Mouse (Mus musculus): ENCODE results near the gene Aff1. TPM values are rescaled to one million over a fixed set of nuclear protein-coding genes. Genes with fewer than 3 reads are reported as not detected.

The Aff1 gene
- total and polyA plus RNA-seq, 2 experiments: 4.1 to 6.5 TPM

DNA sequence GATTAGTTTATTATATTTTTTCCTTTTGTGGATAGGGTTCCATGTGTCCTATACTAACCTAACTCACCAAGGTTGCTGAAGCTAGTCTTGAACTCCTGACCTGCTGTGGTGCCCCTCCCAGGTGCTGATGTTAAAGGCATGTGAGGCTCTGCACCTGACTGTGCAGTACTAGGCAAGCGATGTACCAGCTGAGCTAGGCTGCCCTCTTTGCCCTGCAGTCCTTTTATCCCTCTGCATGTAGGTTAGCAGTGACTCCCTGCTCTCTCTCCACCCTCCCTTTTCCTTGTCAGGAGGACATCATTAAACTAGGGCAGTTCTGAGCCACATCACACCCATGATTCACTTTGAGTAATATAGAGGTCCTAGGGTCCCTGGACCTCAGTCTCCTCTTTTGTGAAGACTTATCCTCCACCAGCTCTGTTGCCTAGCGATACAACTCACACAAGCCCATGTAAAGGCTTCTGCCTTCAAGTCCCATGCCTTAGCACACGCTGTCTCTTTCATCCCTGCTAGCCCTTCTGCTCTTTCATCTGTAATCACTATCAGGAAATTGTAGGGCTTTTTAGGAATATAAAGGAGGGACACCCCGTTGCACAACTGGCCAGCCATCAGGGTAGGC is 35.7 kb downstream of the Aff1 start:
- H3K36me3 ChIP-seq (ENCODE audit: control insufficient read depth, insufficient read depth, low read length): no peaks in the 10 kb centered on the region
- WGBS: 94% methylated on average over 4 of the region's 4 CpGs
- H3K79me2 ChIP-seq (ENCODE audit: control insufficient read depth, insufficient read depth, low read length): no peaks in the 10 kb centered on the region; the same call in 1 of the 2 replicates
- no peak overlapping the region for H3K9ac ChIP-seq (ENCODE audit: low read depth, low read length)
- H3K4me3 ChIP-seq (ENCODE audit: insufficient read depth, low read depth, low read length): no peak overlapping the region
- no peak overlapping the region for H3K27ac ChIP-seq (replicated peaks; ENCODE audit: insufficient read depth, low read depth, low read length)
- no peaks in the 10 kb centered on the region for H3K27me3 ChIP-seq (ENCODE audit: control insufficient read depth, insufficient read depth, low read length)
- TF ChIP-seq CTCF (IDR thresholded peaks at IDR 0.05; ENCODE audit: low read depth, low read length): no peak
- TF ChIP-seq POLR2A (IDR thresholded peaks at IDR 0.05; ENCODE audit: extremely low read depth, insufficient read depth, low read length): no peak
- no peaks in the 10 kb centered on the region for H3K4me1 ChIP-seq (ENCODE audit: control insufficient read depth, insufficient read depth, low read length)
- no peak for DNase-seq (ENCODE audit: extremely low read depth, low read depth, low spot score)

DNA sequence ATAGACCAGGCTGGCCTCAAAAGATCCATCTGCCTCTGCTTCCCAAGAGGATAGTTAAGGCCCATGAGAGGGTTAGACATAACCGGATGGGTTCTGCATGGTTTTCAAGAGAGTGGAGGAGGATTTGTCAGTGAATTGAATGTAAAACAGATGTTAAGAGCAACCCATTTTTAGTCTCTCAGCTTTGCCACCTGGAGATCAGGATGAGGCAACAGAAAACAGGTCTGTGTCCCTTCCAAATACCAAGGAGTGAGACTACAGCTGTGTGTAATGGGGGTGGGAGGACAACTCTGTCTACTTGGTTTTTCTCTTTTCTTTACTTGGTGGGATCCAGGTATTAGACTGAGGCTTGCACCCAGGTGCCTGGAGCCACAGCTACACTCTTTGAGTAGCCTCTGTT is 37.1 kb downstream of the Aff1 start:
- H3K27me3 ChIP-seq (ENCODE audit: control insufficient read depth, insufficient read depth, low read length): no peaks in the 10 kb centered on the region
- H3K79me2 ChIP-seq (ENCODE audit: control insufficient read depth, insufficient read depth, low read length): no peaks in the 10 kb centered on the region; the same call in 1 of the 2 replicates
- H3K4me3 ChIP-seq (ENCODE audit: insufficient read depth, low read depth, low read length): no peak overlapping the region
- no peaks in the 10 kb centered on the region for H3K36me3 ChIP-seq (ENCODE audit: control insufficient read depth, insufficient read depth, low read length)
- 86% methylated on average over 1 of the region's 1 CpGs for WGBS
- no peak for DNase-seq (ENCODE audit: extremely low read depth, low read depth, low spot score)
- H3K27ac ChIP-seq (replicated peaks; ENCODE audit: insufficient read depth, low read depth, low read length): no peak overlapping the region
- H3K4me1 ChIP-seq (ENCODE audit: control insufficient read depth, insufficient read depth, low read length): no peaks in the 10 kb centered on the region
- TF ChIP-seq CTCF (IDR thresholded peaks at IDR 0.05; ENCODE audit: low read depth, low read length): no peak
- no peak for TF ChIP-seq POLR2A (IDR thresholded peaks at IDR 0.05; ENCODE audit: extremely low read depth, insufficient read depth, low read length)
- no peak overlapping the region for H3K9ac ChIP-seq (ENCODE audit: low read depth, low read length)

DNA sequence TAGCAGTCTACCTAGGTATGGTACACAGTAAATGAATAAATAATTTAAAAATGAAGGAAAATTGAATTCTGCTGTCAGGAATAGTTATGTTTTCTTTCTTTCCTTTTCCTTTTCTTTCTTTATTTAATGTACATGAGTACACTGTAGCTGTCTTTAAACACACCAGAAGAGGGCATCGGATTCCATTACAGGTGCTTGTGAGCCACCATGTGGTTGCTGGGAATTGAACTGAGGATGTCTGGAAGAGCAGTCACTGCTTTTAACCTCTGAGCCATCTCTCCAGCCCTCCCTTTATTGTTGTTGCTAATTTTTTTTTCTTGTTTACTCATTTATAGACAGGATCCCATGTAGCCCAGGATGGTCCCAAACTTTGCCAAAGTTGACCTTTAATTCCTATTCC is 38.0 kb downstream of the Aff1 start:
- no peak for TF ChIP-seq CTCF (IDR thresholded peaks at IDR 0.05; ENCODE audit: low read depth, low read length)
- no peak for TF ChIP-seq POLR2A (IDR thresholded peaks at IDR 0.05; ENCODE audit: extremely low read depth, insufficient read depth, low read length)
- WGBS: 95% methylated on average over 1 of the region's 1 CpGs
- H3K4me3 ChIP-seq (ENCODE audit: insufficient read depth, low read depth, low read length): no peak overlapping the region
- no peak overlapping the region for H3K9ac ChIP-seq (ENCODE audit: low read depth, low read length)
- no peak for DNase-seq (ENCODE audit: extremely low read depth, low read depth, low spot score)
- no peak overlapping the region for H3K27ac ChIP-seq (replicated peaks; ENCODE audit: insufficient read depth, low read depth, low read length)
- no peaks in the 10 kb centered on the region for H3K4me1 ChIP-seq (ENCODE audit: control insufficient read depth, insufficient read depth, low read length)
- no peaks in the 10 kb centered on the region for H3K36me3 ChIP-seq (ENCODE audit: control insufficient read depth, insufficient read depth, low read length)
- no peaks in the 10 kb centered on the region for H3K27me3 ChIP-seq (ENCODE audit: control insufficient read depth, insufficient read depth, low read length)
- H3K79me2 ChIP-seq (ENCODE audit: control insufficient read depth, insufficient read depth, low read length): no peaks in the 10 kb centered on the region; the same call in 1 of the 2 replicates

DNA sequence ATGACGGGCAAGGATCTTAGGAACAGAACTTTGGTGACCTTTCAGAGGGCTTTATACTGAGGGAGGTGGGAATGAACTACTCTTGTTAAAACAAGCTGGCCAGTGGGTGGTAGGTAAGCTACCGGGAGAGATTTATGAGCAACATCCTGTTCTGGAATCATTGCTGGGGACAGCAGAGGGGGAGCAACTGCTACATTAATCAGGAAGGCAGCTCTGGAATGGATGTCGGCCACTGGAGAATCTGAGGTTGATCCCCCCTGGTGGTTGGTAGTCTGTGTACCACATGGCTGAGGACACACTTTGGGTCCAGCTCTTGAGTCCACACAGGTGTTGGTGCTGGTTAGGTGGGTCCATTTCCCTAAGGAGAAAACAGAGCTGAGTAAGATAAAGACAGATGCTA is 38.6 kb downstream of the Aff1 start:
- 75% methylated on average over 3 of the region's 3 CpGs for WGBS
- Histone ChIP-seq H3K36me3 (ENCODE audit: control insufficient read depth, insufficient read depth, low read length) (no peaks in the 10 kb centered on the region), H3K27ac (replicated peaks; ENCODE audit: insufficient read depth, low read depth, low read length) (no peak overlapping the region), H3K4me1 (ENCODE audit: control insufficient read depth, insufficient read depth, low read length) (no peaks in the 10 kb centered on the region), H3K79me2 (ENCODE audit: control insufficient read depth, insufficient read depth, low read length) (no peaks in the 10 kb centered on the region; the same call in 1 of the 2 replicates), H3K4me3 (ENCODE audit: insufficient read depth, low read depth, low read length) (no peak overlapping the region), H3K27me3 (ENCODE audit: control insufficient read depth, insufficient read depth, low read length) (no peaks in the 10 kb centered on the region), H3K9ac (ENCODE audit: low read depth, low read length) (no peak overlapping the region)
- no peak for DNase-seq (ENCODE audit: extremely low read depth, low read depth, low spot score)
- TF ChIP-seq POLR2A (IDR thresholded peaks at IDR 0.05; ENCODE audit: extremely low read depth, insufficient read depth, low read length): no peak
- no peak for TF ChIP-seq CTCF (IDR thresholded peaks at IDR 0.05; ENCODE audit: low read depth, low read length)

DNA sequence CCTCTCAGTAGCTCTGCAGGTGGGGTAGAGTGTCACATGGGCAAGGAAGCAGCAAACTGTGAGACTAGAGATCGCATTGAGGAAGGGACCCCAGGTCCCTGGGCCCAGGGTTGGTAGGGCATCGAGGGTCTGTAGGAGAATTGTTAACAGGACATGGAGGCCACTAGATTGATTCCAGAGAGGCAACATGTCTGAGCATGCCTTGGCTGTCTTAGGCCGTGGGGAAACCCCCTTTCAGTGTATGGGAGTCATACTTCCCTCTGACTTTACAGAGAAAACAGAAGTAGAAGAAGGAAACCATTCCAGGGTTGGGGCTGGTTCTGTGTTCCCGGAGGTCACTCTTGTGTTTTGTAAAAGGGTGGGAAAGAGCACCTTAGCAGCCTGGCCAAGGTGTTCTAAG is 40.4 kb downstream of the Aff1 start:
- no peak overlapping the region for H3K4me3 ChIP-seq (ENCODE audit: insufficient read depth, low read depth, low read length)
- H3K27me3 ChIP-seq (ENCODE audit: control insufficient read depth, insufficient read depth, low read length): no peaks in the 10 kb centered on the region
- H3K4me1 ChIP-seq (ENCODE audit: control insufficient read depth, insufficient read depth, low read length): peaks cover 5% of the 10 kb centered on the region; the same call in 1 of the 2 replicates
- TF ChIP-seq POLR2A (IDR thresholded peaks at IDR 0.05; ENCODE audit: extremely low read depth, insufficient read depth, low read length) (no peak), CTCF (IDR thresholded peaks at IDR 0.05; ENCODE audit: low read depth, low read length) (no peak)
- H3K27ac ChIP-seq (replicated peaks; ENCODE audit: insufficient read depth, low read depth, low read length): no peak overlapping the region
- no peak overlapping the region for H3K9ac ChIP-seq (ENCODE audit: low read depth, low read length)
- H3K36me3 ChIP-seq (ENCODE audit: control insufficient read depth, insufficient read depth, low read length): no peaks in the 10 kb centered on the region
- 89% methylated on average over 4 of the region's 4 CpGs for WGBS
- no peaks in the 10 kb centered on the region; the same call in 1 of the 2 replicates for H3K79me2 ChIP-seq (ENCODE audit: control insufficient read depth, insufficient read depth, low read length)
- no peak for DNase-seq (ENCODE audit: extremely low read depth, low read depth, low spot score)

DNA sequence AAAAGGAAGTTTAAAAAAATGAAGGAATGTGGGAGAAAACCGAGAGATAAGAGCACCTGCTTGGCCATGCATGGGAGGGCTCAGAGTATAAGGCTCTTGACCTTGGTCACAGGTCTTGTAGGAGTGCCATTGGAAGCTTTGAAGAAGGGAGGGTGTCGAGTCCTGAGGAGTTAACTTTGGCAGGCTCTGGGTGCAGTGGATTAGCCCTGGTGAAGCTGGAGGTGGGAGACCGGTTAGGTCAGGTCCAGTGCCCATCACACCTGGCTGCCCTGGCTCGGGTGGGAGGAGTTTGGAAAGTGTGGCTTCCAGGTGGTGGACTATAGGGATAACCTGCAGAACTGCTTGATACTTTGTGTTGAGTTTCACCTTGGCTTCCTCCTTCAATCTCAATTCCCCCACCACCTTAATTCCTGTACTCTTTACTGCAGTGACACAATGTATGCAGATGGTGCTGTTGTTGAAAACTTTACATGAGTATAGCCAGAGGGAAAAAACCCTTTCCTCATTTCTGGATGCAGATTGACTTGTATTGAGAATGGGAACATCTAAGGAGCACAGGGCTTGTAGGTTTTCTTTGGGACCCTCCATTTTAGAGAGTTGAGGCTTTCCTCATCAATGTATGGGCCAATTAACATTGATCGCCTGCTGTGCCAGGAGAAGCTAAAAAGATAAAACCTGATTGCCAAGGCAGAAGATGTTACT is 43.4 kb downstream of the Aff1 start:
- Histone ChIP-seq H3K4me3 (ENCODE audit: insufficient read depth, low read depth, low read length) (no peak overlapping the region), H3K79me2 (ENCODE audit: control insufficient read depth, insufficient read depth, low read length) (no peaks in the 10 kb centered on the region), H3K9ac (ENCODE audit: low read depth, low read length) (no peak overlapping the region), H3K27ac (replicated peaks; ENCODE audit: insufficient read depth, low read depth, low read length) (no peak overlapping the region), H3K4me1 (ENCODE audit: control insufficient read depth, insufficient read depth, low read length) (peaks cover 10% of the 10 kb centered on the region; the same call in 1 of the 2 replicates), H3K36me3 (ENCODE audit: control insufficient read depth, insufficient read depth, low read length) (no peaks in the 10 kb centered on the region), H3K27me3 (ENCODE audit: control insufficient read depth, insufficient read depth, low read length) (no peaks in the 10 kb centered on the region)
- no peak for TF ChIP-seq POLR2A (IDR thresholded peaks at IDR 0.05; ENCODE audit: extremely low read depth, insufficient read depth, low read length)
- TF ChIP-seq CTCF (IDR thresholded peaks at IDR 0.05; ENCODE audit: low read depth, low read length): no peak
- no peak for DNase-seq (ENCODE audit: extremely low read depth, low read depth, low spot score)
- 88% methylated on average over 5 of the region's 5 CpGs for WGBS

Measured in liver, adult 2 months (tissue).